Mouse (Mus musculus) forebrain, embryonic 11.5 days (tissue): Measurements from ENCODE around the gene Tgm2. TPM values are rescaled to one million over a fixed set of nuclear protein-coding genes. Genes with fewer than 3 reads are reported as not detected.

ENCODE experiments used
- ATAC-seq: fragments of 200-750 bp; cut with Nextera tagmentation; replicated peaks from 2 replicates; pipeline ENCODE4 v1.8.0; 2017; ENCODE audit warnings: moderate TSS enrichment; ENCODE audit not compliant: low FRiP score
- DNase-seq: peaks from one replicate; pipeline ENCODE4 v3.0.0-alpha.2; 2017; ENCODE audit warnings: low spot score
- H3K27ac ChIP-seq: fragments of 300-500 bp; sonication (generic); 2 replicates; pipeline ENCODE4 v1.5.1; 2014; ENCODE audit warnings: low read depth, low read length
- H3K27me3 ChIP-seq: fragments of 300-500 bp; sonication (generic); 2 replicates; pipeline ENCODE4 v1.6.1; 2014; ENCODE audit warnings: mild to moderate bottlenecking, low read length, mixed read lengths; ENCODE audit not compliant: control insufficient read depth, insufficient read depth
- H3K36me3 ChIP-seq: fragments of 300-500 bp; sonication (generic); 2 replicates; pipeline ENCODE4 v1.6.1; 2014; ENCODE audit warnings: mild to moderate bottlenecking, low read length, moderate library complexity, mixed read lengths; ENCODE audit not compliant: control insufficient read depth, insufficient read depth
- H3K4me1 ChIP-seq: fragments of 300-500 bp; sonication (generic); replicated peaks from 2 replicates; pipeline ENCODE4 v1.6.1; 2014; ENCODE audit warnings: low read length, mixed read lengths; ENCODE audit not compliant: control insufficient read depth, insufficient read depth
- H3K4me2 ChIP-seq: fragments of 300-500 bp; sonication (generic); 2 replicates; pipeline ENCODE4 v1.6.1; 2014; ENCODE audit warnings: low read depth, mild to moderate bottlenecking, low read length, moderate library complexity, mixed read lengths; ENCODE audit not compliant: severe bottlenecking
- H3K4me3 ChIP-seq: fragments of 300-500 bp; sonication (generic); 2 replicates; pipeline ENCODE4 v1.5.1; 2014; ENCODE audit warnings: low read depth, low read length
- H3K9ac ChIP-seq: fragments of 300-500 bp; sonication (generic); 2 replicates; pipeline ENCODE4 v1.6.1; 2014; ENCODE audit warnings: low read length
- H3K9me3 ChIP-seq: fragments of 300-500 bp; sonication (generic); 2 replicates; pipeline ENCODE4 v1.6.1; 2016; ENCODE audit warnings: low read length, mixed read lengths; ENCODE audit not compliant: control insufficient read depth
- WGBS: fragments of 180-500 bp; shearing (Covaris S2); extraction: QIAGEN DNeasy Blood & Tissue Kit; methylation state at CpG from one replicate; pipeline ENCODE4 v1.1.7; 2014; 5-methylcytosine and 5-hydroxymethylcytosine counted together
- polyA plus RNA-seq: library from polyadenylated mRNA; unstranded; fragments of >200 nt; fragmentation: Nextera tagmentation; extraction: Ambion mirVana; gene quantifications from 2 replicates; pipeline ENCODE4 v1.2.1, GENCODE M21; 2014

Tgm2 gene
- polyA plus RNA-seq, 1 experiment from 2014 or later: 4.2 TPM

DNA sequence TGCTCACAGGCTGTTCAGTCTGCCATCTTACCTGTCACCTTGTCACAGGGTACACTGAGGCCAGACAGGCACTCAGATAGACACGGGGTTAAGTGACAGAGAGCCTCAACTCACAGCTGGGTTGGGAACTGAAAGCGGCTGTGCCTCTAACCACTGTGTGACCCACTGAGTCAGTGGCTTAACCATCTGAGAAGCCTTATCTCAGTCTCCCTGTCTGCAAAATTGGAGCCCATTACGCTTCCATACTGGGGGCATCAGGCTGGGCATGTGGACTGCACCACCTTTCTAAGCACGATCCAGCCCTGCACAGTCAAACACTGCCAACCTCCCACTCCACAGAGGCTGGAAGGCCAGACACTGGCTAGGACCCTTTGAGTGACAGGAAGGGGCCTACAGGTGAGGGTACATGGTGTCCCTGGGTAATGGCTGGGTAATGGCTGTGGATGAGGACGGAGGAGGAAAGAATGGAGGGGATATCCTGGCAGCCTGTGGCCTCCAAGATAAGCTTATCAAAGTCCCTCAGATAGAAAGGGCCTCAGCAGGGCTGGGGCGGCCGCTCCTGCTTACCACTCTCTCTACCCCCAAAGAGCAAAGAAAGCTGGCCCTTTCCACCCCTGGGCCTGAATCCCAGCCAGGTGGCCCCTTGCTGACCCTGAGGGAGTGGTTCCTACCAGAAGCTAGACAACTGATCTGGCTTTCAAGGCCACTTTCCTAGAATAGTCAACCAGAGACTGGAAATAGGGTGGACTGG, 4.4 kb downstream of the Tgm2 start:
- ATAC-seq: no peak
- Histone ChIP-seq H3K27me3 (0 out of 2 replicates have a peak, but pooled peaks cover 3% of the 10 kb centered on the region), H3K27ac (no peak overlapping the region), H3K36me3 (no peaks in the 10 kb centered on the region), H3K9ac (no peak overlapping the region), H3K4me2 (no peak overlapping the region), H3K4me1 (peaks cover 2% of the 10 kb centered on the region; the same call in 1 of the 2 replicates), H3K9me3 (no peaks in the 10 kb centered on the region), H3K4me3 (no peak overlapping the region)
- DNase-seq: no peak
- 82% methylated on average over 7 of the region's 7 CpGs for WGBS

DNA sequence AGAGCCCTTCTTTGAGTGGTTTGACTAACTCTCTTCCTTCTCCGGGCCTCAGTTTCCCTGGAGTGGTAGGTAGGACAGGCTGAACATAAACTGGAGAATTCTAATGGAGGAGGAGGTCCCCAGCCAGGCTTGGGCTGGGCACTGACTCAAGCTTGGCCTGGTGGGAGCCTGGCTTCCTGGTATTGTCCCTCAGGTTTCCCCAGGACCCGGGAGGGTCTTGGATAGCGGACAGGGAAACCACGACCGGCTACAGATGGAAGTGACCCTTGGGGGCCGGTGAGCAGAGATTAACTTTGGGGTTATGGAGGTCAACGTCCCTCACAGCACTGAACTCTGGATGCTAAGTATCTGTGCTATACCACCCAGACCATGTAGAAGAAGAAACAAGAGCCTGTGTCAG, 5.0 kb downstream of the Tgm2 start:
- Histone ChIP-seq H3K9me3 (no peaks in the 10 kb centered on the region), H3K4me2 (no peak overlapping the region), H3K9ac (no peak overlapping the region), H3K36me3 (no peaks in the 10 kb centered on the region), H3K4me1 (peaks cover 2% of the 10 kb centered on the region; the same call in 1 of the 2 replicates), H3K27ac (no peak overlapping the region), H3K27me3 (0 out of 2 replicates have a peak, but pooled peaks cover 3% of the 10 kb centered on the region), H3K4me3 (no peak overlapping the region)
- ATAC-seq (no peak), DNase-seq (no peak)
- WGBS: 88% methylated on average over 7 of the region's 7 CpGs

DNA sequence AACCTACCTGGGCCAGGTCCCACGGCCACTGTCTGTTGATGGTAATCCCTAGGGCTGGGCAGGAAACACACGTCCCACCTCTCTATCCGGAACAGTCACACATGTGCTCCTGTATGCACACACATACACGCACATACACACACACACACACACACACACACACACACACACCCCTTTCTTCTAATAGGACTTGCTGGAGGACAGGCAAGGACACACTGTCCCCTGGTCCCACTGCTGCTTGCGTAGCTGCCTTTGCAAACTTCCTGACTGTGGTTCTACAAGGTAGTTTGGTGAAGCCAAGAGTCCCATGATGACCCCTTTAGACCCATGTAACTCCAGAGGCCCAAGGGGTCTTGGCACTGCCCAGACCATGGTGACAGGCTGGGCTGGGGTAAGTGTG, 5.6 kb downstream of the Tgm2 start:
- Histone ChIP-seq H3K9me3 (no peaks in the 10 kb centered on the region), H3K36me3 (no peaks in the 10 kb centered on the region), H3K9ac (no peak overlapping the region), H3K4me3 (no peak overlapping the region), H3K27me3 (0 out of 2 replicates have a peak, but pooled peaks cover under 1% of the 10 kb centered on the region), H3K4me1 (no peaks in the 10 kb centered on the region; the same call in 1 of the 2 replicates), H3K4me2 (no peak overlapping the region), H3K27ac (no peak overlapping the region)
- no peak for DNase-seq
- ATAC-seq: no peak
- 89% methylated on average over 5 of the region's 5 CpGs for WGBS

DNA sequence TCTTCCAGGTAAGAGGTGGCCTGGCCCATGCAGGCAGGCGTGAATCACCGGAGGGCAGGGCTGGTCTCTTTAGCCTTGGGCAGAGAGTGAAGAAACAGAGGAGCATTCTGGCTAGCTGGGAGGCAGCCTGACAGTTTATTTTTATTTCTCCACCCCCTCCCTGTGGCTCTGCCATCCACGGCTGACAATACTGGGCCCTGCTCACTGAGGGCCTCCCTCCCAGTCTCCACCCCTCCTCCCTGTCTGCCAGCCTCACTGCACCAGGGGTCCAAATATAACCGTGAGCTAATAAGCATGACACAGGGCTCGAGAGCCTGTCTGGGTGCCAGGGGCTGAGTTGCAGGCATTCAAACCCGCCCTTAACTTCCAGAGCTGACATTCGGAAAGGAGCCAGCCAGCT, 6.6 kb downstream of the Tgm2 start:
- WGBS: 55% methylated on average over 7 of the region's 7 CpGs
- Histone ChIP-seq H3K27me3 (no peaks in the 10 kb centered on the region), H3K9me3 (no peaks in the 10 kb centered on the region), H3K27ac (no peak overlapping the region), H3K4me2 (no peak overlapping the region), H3K4me3 (no peak overlapping the region), H3K9ac (no peak overlapping the region), H3K36me3 (no peaks in the 10 kb centered on the region), H3K4me1 (no peaks in the 10 kb centered on the region)
- no peak for DNase-seq
- no peak for ATAC-seq

DNA sequence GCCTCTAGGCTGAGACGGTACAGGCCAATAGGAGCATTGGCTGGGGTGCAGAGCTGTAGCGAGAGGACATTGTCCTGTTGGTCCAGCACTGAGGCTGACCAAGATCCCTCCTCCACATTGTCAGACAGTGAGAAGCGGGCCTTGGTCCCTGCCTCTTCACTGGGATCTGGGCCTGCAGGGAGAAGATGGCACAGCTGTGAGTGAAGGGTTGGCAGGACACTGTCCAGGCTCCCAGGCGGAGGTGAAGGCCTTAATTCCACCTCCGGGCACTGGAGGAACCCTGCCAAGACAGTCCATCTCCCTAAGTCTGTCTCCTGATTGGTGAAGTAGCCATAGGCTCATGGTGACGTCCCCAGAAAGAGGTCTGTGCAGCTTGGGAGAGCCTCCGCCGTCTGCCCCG, 7.5 kb downstream of the Tgm2 start:
- H3K27ac ChIP-seq: no peak overlapping the region
- no peaks in the 10 kb centered on the region for H3K9me3 ChIP-seq
- H3K4me2 ChIP-seq: no peak overlapping the region
- H3K27me3 ChIP-seq: no peaks in the 10 kb centered on the region
- H3K4me1 ChIP-seq: no peaks in the 10 kb centered on the region
- no peaks in the 10 kb centered on the region for H3K36me3 ChIP-seq
- H3K4me3 ChIP-seq: no peak overlapping the region
- no peak for DNase-seq
- no peak for ATAC-seq
- H3K9ac ChIP-seq: no peak overlapping the region
- WGBS: 93% methylated on average over 9 of the region's 9 CpGs

DNA sequence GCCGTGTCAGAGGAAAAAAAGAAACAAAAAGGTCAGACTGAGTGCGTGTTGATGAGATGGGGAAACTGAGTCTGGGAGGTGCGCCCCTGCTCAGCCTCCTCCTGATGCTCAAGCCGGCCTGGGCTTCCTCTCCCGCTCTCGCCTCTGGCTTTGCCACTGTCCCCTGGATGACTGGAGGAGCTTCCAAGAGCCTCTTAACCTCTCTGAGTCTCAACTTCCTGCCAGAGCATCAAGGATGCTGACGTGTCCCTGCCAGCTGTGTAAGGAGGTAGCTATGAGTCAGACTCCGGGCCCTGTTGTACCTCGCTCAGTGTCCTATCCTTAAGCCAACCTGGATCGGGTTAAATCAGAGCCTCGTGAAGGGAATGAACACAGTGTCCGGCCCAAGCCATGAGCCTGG, 8.5 kb downstream of the Tgm2 start:
- no peaks in the 10 kb centered on the region for H3K36me3 ChIP-seq
- no peak for DNase-seq
- no peak overlapping the region for H3K4me3 ChIP-seq
- no peaks in the 10 kb centered on the region for H3K4me1 ChIP-seq
- no peak overlapping the region for H3K27ac ChIP-seq
- H3K4me2 ChIP-seq: no peak overlapping the region
- H3K9me3 ChIP-seq: no peaks in the 10 kb centered on the region
- WGBS: 91% methylated on average over 11 of the region's 12 CpGs
- no peak for ATAC-seq
- H3K27me3 ChIP-seq: no peaks in the 10 kb centered on the region
- H3K9ac ChIP-seq: no peak overlapping the region

DNA sequence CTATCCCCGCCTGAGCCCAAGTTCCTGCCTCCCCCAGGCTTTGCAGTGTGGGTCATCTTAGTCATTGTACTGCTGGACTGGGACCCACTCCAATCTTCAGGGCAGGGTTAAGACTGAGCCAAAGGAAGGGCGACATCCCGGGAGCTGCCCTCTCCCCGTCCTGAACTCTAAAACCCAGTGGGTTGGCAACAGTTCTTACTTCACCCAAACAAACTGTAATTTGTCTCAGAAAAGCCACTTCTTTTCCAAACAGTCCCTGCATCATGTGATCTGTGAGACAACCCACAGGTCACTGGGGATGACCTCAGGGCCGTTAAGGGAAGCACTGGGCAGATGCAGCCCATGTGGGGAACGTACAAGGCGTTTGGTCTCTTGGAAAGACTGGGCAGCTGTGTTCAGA, 10.0 kb downstream of the Tgm2 start:
- no peak for DNase-seq

DNA sequence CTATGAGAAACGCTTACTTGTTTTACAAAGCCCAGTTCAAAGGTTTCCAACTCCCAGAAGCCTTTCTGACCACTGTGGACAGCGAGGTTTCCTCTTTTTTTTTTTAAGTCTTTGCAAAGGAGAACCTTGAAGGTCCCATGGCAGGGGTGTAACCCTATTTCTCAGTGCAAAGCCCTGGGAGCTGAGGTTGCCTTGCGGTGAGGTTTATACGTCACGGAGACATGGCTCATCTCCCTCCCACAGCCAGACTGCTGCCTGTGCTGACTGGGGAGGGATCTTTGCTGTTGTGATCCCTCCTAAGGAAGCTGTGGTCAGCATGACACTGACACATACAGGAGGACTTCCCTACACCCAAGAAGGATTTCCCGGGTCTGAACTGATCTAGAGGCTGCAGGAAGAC, 13.2 kb downstream of the Tgm2 start:
- Histone ChIP-seq H3K9ac (no peak overlapping the region), H3K27ac (no peak overlapping the region), H3K9me3 (no peaks in the 10 kb centered on the region), H3K27me3 (no peaks in the 10 kb centered on the region), H3K4me2 (no peak overlapping the region), H3K4me3 (no peak overlapping the region), H3K36me3 (no peaks in the 10 kb centered on the region), H3K4me1 (0 out of 2 replicates have a peak, but pooled peaks cover 2% of the 10 kb centered on the region)
- no peak for DNase-seq
- ATAC-seq: no peak
- WGBS: 82% methylated on average over 6 of the region's 6 CpGs

More for the DNA sequence above, 10.0 kb downstream of the Tgm2 start:
- Histone ChIP-seq H3K27ac (no peak overlapping the region), H3K4me2 (no peak overlapping the region), H3K4me3 (no peak overlapping the region), H3K9ac (no peak overlapping the region), H3K27me3 (no peaks in the 10 kb centered on the region), H3K4me1 (no peaks in the 10 kb centered on the region), H3K9me3 (no peaks in the 10 kb centered on the region), H3K36me3 (no peaks in the 10 kb centered on the region)
- WGBS: 61% methylated on average over 7 of the region's 7 CpGs
- no peak for ATAC-seq

DNA sequence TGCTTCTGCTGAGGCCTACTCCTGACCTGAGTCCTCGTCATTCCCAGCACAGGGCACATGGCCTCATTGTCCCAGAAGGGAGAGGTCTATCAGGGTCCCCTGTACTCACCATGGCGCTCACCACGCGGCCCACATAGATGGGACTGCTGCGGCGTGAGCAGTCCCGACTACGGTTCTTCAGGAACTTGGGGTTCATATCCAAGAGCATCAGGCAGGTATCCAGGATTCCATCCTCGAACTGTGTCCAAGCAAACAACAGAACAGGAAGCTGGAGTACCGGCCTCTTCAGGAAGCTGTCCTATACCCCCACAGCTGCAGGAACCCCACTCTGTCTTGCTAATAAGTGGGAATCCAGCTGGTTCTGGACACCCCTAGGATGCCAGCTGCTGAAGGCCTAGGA, 13.9 kb downstream of the Tgm2 start:
- Histone ChIP-seq H3K9me3 (no peaks in the 10 kb centered on the region), H3K9ac (no peak overlapping the region), H3K27ac (no peak overlapping the region), H3K4me2 (no peak overlapping the region), H3K4me3 (no peak overlapping the region), H3K27me3 (no peaks in the 10 kb centered on the region), H3K4me1 (0 out of 2 replicates have a peak, but pooled peaks cover 2% of the 10 kb centered on the region), H3K36me3 (no peaks in the 10 kb centered on the region)
- WGBS: 83% methylated on average over 10 of the region's 10 CpGs
- ATAC-seq (no peak), DNase-seq (no peak)
